Mouse (Mus musculus) forebrain, embryonic 13.5 days (tissue): ENCODE measurements around the gene Tmem170b. TPM values are rescaled to one million over a fixed set of nuclear protein-coding genes. Genes with fewer than 3 reads are reported as not detected.
"Not testable (repeated sequence)": the region's sequence is repeated elsewhere in the genome, so short reads cannot be mapped to it uniquely, and the experiment has no call there.

Experiments
- ATAC-seq: fragments of 200-750 bp; cut with Nextera tagmentation; 2 replicates; pipeline ENCODE4 v1.8.0; 2017
- H3K27ac ChIP-seq: fragments of 300-500 bp; sonication (generic); 2 replicates; pipeline ENCODE4 v1.5.1; 2015; ENCODE audit warnings: inconsistent platforms, mild to moderate bottlenecking, moderate library complexity
- H3K27me3 ChIP-seq: fragments of 300-500 bp; sonication (generic); 2 replicates; pipeline ENCODE4 v1.6.1; 2015; ENCODE audit warnings: mild to moderate bottlenecking, inconsistent platforms
- H3K36me3 ChIP-seq: fragments of 300-500 bp; sonication (generic); 2 replicates; pipeline ENCODE4 v1.6.1; 2015; ENCODE audit warnings: mild to moderate bottlenecking, inconsistent platforms; ENCODE audit not compliant: poor library complexity, severe bottlenecking
- H3K4me1 ChIP-seq: fragments of 300-500 bp; sonication (generic); 2 replicates; pipeline ENCODE4 v1.6.1; 2015; ENCODE audit warnings: inconsistent platforms
- H3K4me2 ChIP-seq: fragments of 300-500 bp; sonication (generic); 2 replicates; pipeline ENCODE4 v1.6.1; 2015; ENCODE audit warnings: inconsistent platforms, mild to moderate bottlenecking, moderate library complexity
- H3K4me3 ChIP-seq: fragments of 300-500 bp; sonication (generic); 2 replicates; pipeline ENCODE4 v1.5.1; 2015; ENCODE audit warnings: mild to moderate bottlenecking, inconsistent platforms
- H3K9ac ChIP-seq: fragments of 300-500 bp; sonication (generic); 2 replicates; pipeline ENCODE4 v1.6.1; 2015; ENCODE audit warnings: mild to moderate bottlenecking, inconsistent platforms
- H3K9me3 ChIP-seq: fragments of 300-500 bp; sonication (generic); replicated peaks from 2 replicates; pipeline ENCODE4 v1.6.1; 2016; ENCODE audit warnings: inconsistent platforms
- WGBS: fragments of 180-500 bp; shearing (Covaris S2); methylation state at CpG from one replicate; pipeline ENCODE4 v1.1.7; 2015; 5-methylcytosine and 5-hydroxymethylcytosine counted together
- polyA plus RNA-seq: library from polyadenylated mRNA; unstranded; fragments of >200 nt; fragmentation: Nextera tagmentation; extraction: Ambion mirVana; gene quantifications from 2 replicates; pipeline ENCODE4 v1.2.1, GENCODE M21; 2015

Gene Tmem170b
- polyA plus RNA-seq, 1 experiment from 2014 or later = 28.0 TPM

- Histone ChIP-seq H3K36me3 (no peaks in the 10 kb centered on the region), H3K4me2 (no peak overlapping the region), H3K4me3 (no peak overlapping the region), H3K9ac (no peak overlapping the region), H3K27ac (no peak overlapping the region), H3K4me1 (no peaks in the 10 kb centered on the region), H3K9me3 (no peaks in the 10 kb centered on the region), H3K27me3 (no peaks in the 10 kb centered on the region)
- ATAC-seq = no peak
- WGBS = 88% methylated on average over 2 of the region's 2 CpGs
These were observed 48.1 kb downstream of the Tmem170b start for GRCm38 (mm10) chr13:41653791-41654190.

- Histone ChIP-seq H3K4me2 (no peak overlapping the region), H3K4me3 (no peak overlapping the region), H3K36me3 (no peaks in the 10 kb centered on the region), H3K9me3 (no peaks in the 10 kb centered on the region), H3K27ac (no peak overlapping the region), H3K9ac (no peak overlapping the region), H3K4me1 (no peaks in the 10 kb centered on the region), H3K27me3 (no peaks in the 10 kb centered on the region)
- ATAC-seq = no peak
- 70% methylated on average over 10 of the region's 10 CpGs for WGBS
These were observed 49.9 kb downstream of the Tmem170b start for GRCm38 (mm10) chr13:41655576-41656090.

- no peaks in the 10 kb centered on the region for H3K36me3 ChIP-seq
- H3K4me1 ChIP-seq = peaks cover 10% of the 10 kb centered on the region
- no peaks in the 10 kb centered on the region for H3K27me3 ChIP-seq
- H3K9ac ChIP-seq = no peak overlapping the region
- WGBS = 47% methylated on average over 11 of the region's 11 CpGs
- no peaks in the 10 kb centered on the region for H3K9me3 ChIP-seq
- no peak overlapping the region for H3K4me3 ChIP-seq
- no peak for ATAC-seq
- H3K27ac ChIP-seq = no peak overlapping the region
- H3K4me2 ChIP-seq = no peak overlapping the region
These were observed 54.5 kb downstream of the Tmem170b start for GRCm38 (mm10) chr13:41660052-41660793.

GRCm38 (mm10) chr13:41661116-41661515 lies 55.4 kb downstream of the Tmem170b start:
- no peak for ATAC-seq
- no peak overlapping the region for H3K27ac ChIP-seq
- H3K4me2 ChIP-seq = no peak overlapping the region
- H3K9ac ChIP-seq = no peak overlapping the region
- H3K36me3 ChIP-seq = no peaks in the 10 kb centered on the region
- no peaks in the 10 kb centered on the region for H3K9me3 ChIP-seq
- peaks cover 10% of the 10 kb centered on the region for H3K4me1 ChIP-seq
- no peaks in the 10 kb centered on the region for H3K27me3 ChIP-seq
- 93% methylated on average over 11 of the region's 11 CpGs for WGBS
- H3K4me3 ChIP-seq = no peak overlapping the region

- H3K9ac ChIP-seq = no peak overlapping the region
- H3K27me3 ChIP-seq = no peaks in the 10 kb centered on the region
- H3K27ac ChIP-seq = no peak overlapping the region
- no peak for ATAC-seq
- H3K9me3 ChIP-seq = no peaks in the 10 kb centered on the region
- H3K4me1 ChIP-seq = peaks cover 10% of the 10 kb centered on the region
- no peak overlapping the region for H3K4me3 ChIP-seq
- no peak overlapping the region for H3K4me2 ChIP-seq
- WGBS = 52% methylated on average over 17 of the region's 17 CpGs
- H3K36me3 ChIP-seq = no peaks in the 10 kb centered on the region
These were observed 56.8 kb downstream of the Tmem170b start for GRCm38 (mm10) chr13:41662401-41663070.

GRCm38 (mm10) chr13:41663501-41664195 lies 57.9 kb downstream of the Tmem170b start:
- Histone ChIP-seq H3K4me1 (peaks cover 10% of the 10 kb centered on the region), H3K9me3 (no peaks in the 10 kb centered on the region), H3K4me3 (no peak overlapping the region), H3K27ac (no peak overlapping the region), H3K36me3 (no peaks in the 10 kb centered on the region), H3K9ac (no peak overlapping the region), H3K27me3 (no peaks in the 10 kb centered on the region), H3K4me2 (no peak overlapping the region)
- WGBS = 91% methylated on average over 14 of the region's 14 CpGs
- no peak for ATAC-seq

- 92% methylated on average over 2 of the region's 2 CpGs for WGBS
- Histone ChIP-seq H3K27me3 (no peaks in the 10 kb centered on the region), H3K9ac (no peak overlapping the region), H3K4me1 (no peaks in the 10 kb centered on the region), H3K36me3 (no peaks in the 10 kb centered on the region), H3K9me3 (no peaks in the 10 kb centered on the region), H3K27ac (no peak overlapping the region), H3K4me3 (no peak overlapping the region), H3K4me2 (no peak overlapping the region)
- no peak for ATAC-seq
These were observed 64.2 kb downstream of the Tmem170b start for GRCm38 (mm10) chr13:41669951-41670350.

GRCm38 (mm10) chr13:41670386-41671130 lies 64.9 kb downstream of the Tmem170b start:
- no peak overlapping the region for H3K4me2 ChIP-seq
- 72% methylated on average over 7 of the region's 7 CpGs for WGBS
- H3K27me3 ChIP-seq = no peaks in the 10 kb centered on the region
- no peak for ATAC-seq
- H3K4me3 ChIP-seq = no peak overlapping the region
- H3K36me3 ChIP-seq = no peaks in the 10 kb centered on the region
- no peaks in the 10 kb centered on the region for H3K9me3 ChIP-seq
- H3K27ac ChIP-seq = no peak overlapping the region
- H3K4me1 ChIP-seq = no peaks in the 10 kb centered on the region
- H3K9ac ChIP-seq = no peak overlapping the region

- Histone ChIP-seq H3K4me1 (no peaks in the 10 kb centered on the region), H3K9ac (no peak overlapping the region), H3K9me3 (no peaks in the 10 kb centered on the region), H3K27me3 (no peaks in the 10 kb centered on the region), H3K36me3 (no peaks in the 10 kb centered on the region), H3K4me3 (no peak overlapping the region), H3K4me2 (no peak overlapping the region), H3K27ac (no peak overlapping the region)
- 90% methylated on average over 11 of the region's 11 CpGs for WGBS
- no peak for ATAC-seq
These were observed 65.5 kb downstream of the Tmem170b start for GRCm38 (mm10) chr13:41671136-41671705.

GRCm38 (mm10) chr13:41672904-41673303 lies 67.2 kb downstream of the Tmem170b start:
- H3K4me3 ChIP-seq, H3K9me3 ChIP-seq, H3K27me3 ChIP-seq, H3K27ac ChIP-seq, H3K4me2 ChIP-seq, H3K36me3 ChIP-seq, H3K4me1 ChIP-seq, H3K9ac ChIP-seq, ATAC-seq: not testable (repeated sequence)
- WGBS = 68% methylated on average over 5 of the region's 5 CpGs

- no peak overlapping the region for H3K4me3 ChIP-seq
- H3K4me1 ChIP-seq = no peaks in the 10 kb centered on the region
- H3K36me3 ChIP-seq = no peaks in the 10 kb centered on the region
- H3K9ac ChIP-seq = no peak overlapping the region
- ATAC-seq = no peak
- H3K27me3 ChIP-seq = no peaks in the 10 kb centered on the region
- no peak overlapping the region for H3K4me2 ChIP-seq
- WGBS = 89% methylated on average over 4 of the region's 4 CpGs
- no peak overlapping the region for H3K27ac ChIP-seq
- no peaks in the 10 kb centered on the region for H3K9me3 ChIP-seq
These were observed 67.8 kb downstream of the Tmem170b start for GRCm38 (mm10) chr13:41673541-41673940.
